Mouse (Mus musculus) embryo, embryonic 10 days (tissue): ENCODE measurements around the gene Med9.

Source experiments
- DNase-seq: peaks from one replicate; pipeline ENCODE4 v3.0.0-alpha.2; 2015; ENCODE audit warnings: low spot score

The Med9 gene

GRCm38 (mm10) chr11:59947752-59948400, at the start of gene Med9:
TSS of gene Med9 (plus strand) at chr11:59948206.
- DNase-seq, result peak; percentile 96

- DNase-seq, result no peak
Measured at GRCm38 (mm10) chr11:59899711-59900685, 48.0 kb upstream of the Med9 start.

GRCm38 (mm10) chr11:59900995-59901394, 47.0 kb upstream of the Med9 start:
- no peak for DNase-seq

GRCm38 (mm10) chr11:59902045-59902726, 45.8 kb upstream of the Med9 start:
- DNase-seq, result no peak

GRCm38 (mm10) chr11:59906521-59907123, 41.4 kb upstream of the Med9 start:
- no peak for DNase-seq

GRCm38 (mm10) chr11:59908446-59908845, 39.6 kb upstream of the Med9 start:
- DNase-seq, result peak; percentile 12

GRCm38 (mm10) chr11:59910586-59910985, 37.4 kb upstream of the Med9 start:
- DNase-seq, result no peak

GRCm38 (mm10) chr11:59911523-59911922, 36.5 kb upstream of the Med9 start:
- DNase-seq, result no peak

GRCm38 (mm10) chr11:59913702-59914101, 34.3 kb upstream of the Med9 start:
- DNase-seq, result no peak

- DNase-seq, result peak; percentile 36
Measured at GRCm38 (mm10) chr11:59918014-59918413, 30.0 kb upstream of the Med9 start.

GRCm38 (mm10) chr11:59919401-59919800, 28.6 kb upstream of the Med9 start:
- no peak for DNase-seq

- no peak for DNase-seq
Measured at GRCm38 (mm10) chr11:59920331-59920730, 27.7 kb upstream of the Med9 start.

GRCm38 (mm10) chr11:59921265-59921664, 26.7 kb upstream of the Med9 start:
- peak; percentile 26 for DNase-seq

GRCm38 (mm10) chr11:59930031-59930430, 18.0 kb upstream of the Med9 start:
- no peak for DNase-seq

GRCm38 (mm10) chr11:59932560-59933337, 15.3 kb upstream of the Med9 start:
- DNase-seq, result no peak

GRCm38 (mm10) chr11:59933943-59934342, 14.1 kb upstream of the Med9 start:
- DNase-seq, result no peak

GRCm38 (mm10) chr11:59937023-59937422, 11.0 kb upstream of the Med9 start:
- DNase-seq, result no peak

GRCm38 (mm10) chr11:59937615-59938014, 10.4 kb upstream of the Med9 start:
- DNase-seq, result no peak

- no peak for DNase-seq
Measured at GRCm38 (mm10) chr11:59939821-59940220, 8.2 kb upstream of the Med9 start.

- DNase-seq, result no peak
Measured at GRCm38 (mm10) chr11:59940645-59941044, 7.4 kb upstream of the Med9 start.

- DNase-seq, result no peak
Measured at GRCm38 (mm10) chr11:59941391-59941790, 6.6 kb upstream of the Med9 start.
